Mouse (Mus musculus) MEL (cell line): ENCODE measurements at regions not wholly inside any gene's neighbourhood (a gene's known extent, or its start where the extent isn't known, plus 50 kb on each side); places are given as distances from the start of the nearest gene placed in this dataset.

Source experiments
- DNase-seq: peaks from one replicate; pipeline ENCODE4 v3.0.0; 2011; ENCODE audit warnings: low read depth, low spot score
- H3K27ac ChIP-seq: 2 replicates; pipeline ENCODE4 v1.5.1; 2012; ENCODE audit warnings: low read depth, mild to moderate bottlenecking, control low read depth, low read length, moderate library complexity; ENCODE audit not compliant: control insufficient read depth
- H3K27me3 ChIP-seq, 2 experiments: fragments of 150-350 bp in 1 of 2; sonication (generic) in 1 of 2; 2 replicates each; pipeline ENCODE4 v1.6.1; 2012; ENCODE audit warnings: low read length in 2 of 2, mild to moderate bottlenecking in 2 of 2, improper control_type of control experiment in 1 of 2, moderate library complexity in 1 of 2; ENCODE audit not compliant: insufficient read depth in 2 of 2, control insufficient read depth in 1 of 2
- H3K36me3 ChIP-seq, 2 experiments: 2 replicates each; pipeline ENCODE4 v1.6.1; 2012 to 2014; ENCODE audit warnings: low read length in 2 of 2, improper control_type of control experiment in 1 of 2, inconsistent platforms in 1 of 2, mild to moderate bottlenecking in 1 of 2; ENCODE audit not compliant: insufficient read depth in 2 of 2, control insufficient read depth in 1 of 2
- H3K4me1 ChIP-seq, 2 experiments: fragments of 150-350 bp in 1 of 2; sonication (generic) in 1 of 2; 2 replicates each; pipeline ENCODE4 v1.6.1; 2012; ENCODE audit warnings: low read length in 2 of 2, improper control_type of control experiment in 1 of 2, mild to moderate bottlenecking in 1 of 2; ENCODE audit not compliant: insufficient read depth in 2 of 2, control insufficient read depth in 1 of 2
- H3K4me3 ChIP-seq, 2 experiments: fragments of 150-350 bp in 1 of 2; sonication (generic) in 1 of 2; 2 replicates each; pipeline ENCODE4 v1.5.1; 2012; ENCODE audit warnings: low read depth in 2 of 2, low read length in 2 of 2, mild to moderate bottlenecking in 2 of 2, moderate library complexity in 2 of 2, control low read depth in 1 of 2, improper control_type of control experiment in 1 of 2; ENCODE audit not compliant: control insufficient read depth in 1 of 2, insufficient read depth in 1 of 2
- H3K79me2 ChIP-seq: 2 replicates; pipeline ENCODE4 v1.6.1; 2012; ENCODE audit warnings: mild to moderate bottlenecking, low read length, moderate library complexity; ENCODE audit not compliant: control insufficient read depth, poor library complexity, insufficient read depth
- H3K9ac ChIP-seq: 2 replicates; pipeline ENCODE4 v1.6.1; 2012; ENCODE audit warnings: low read depth, mild to moderate bottlenecking, control low read depth, low read length, moderate library complexity; ENCODE audit not compliant: control insufficient read depth, poor library complexity, severe bottlenecking
- H3K9me3 ChIP-seq: fragments of 150-350 bp; sonication (generic); replicated peaks from 2 replicates; pipeline ENCODE4 v1.6.1; 2012; ENCODE audit warnings: mild to moderate bottlenecking, low read length, improper control_type of control experiment, moderate library complexity; ENCODE audit not compliant: insufficient read depth
- BHLHE40 ChIP-seq: IDR thresholded peaks from 2 replicates; pipeline ENCODE4 v1.6.1; 2012; ENCODE audit warnings: low read depth, mild to moderate bottlenecking, inconsistent platforms, low read length, improper control_type of control experiment, borderline replicate concordance
- CHD2 ChIP-seq: IDR thresholded peaks from 2 replicates; pipeline ENCODE4 v1.6.1; 2011; ENCODE audit warnings: low read length, improper control_type of control experiment
- ELF1 ChIP-seq: IDR thresholded peaks from 2 replicates; pipeline ENCODE4 v1.6.1; 2014; ENCODE audit warnings: low read depth, mild to moderate bottlenecking, inconsistent platforms, low read length, improper control_type of control experiment, moderate library complexity
- EP300 ChIP-seq, 2 experiments: IDR thresholded peaks; 2 replicates each; pipeline ENCODE4 v1.6.1; 2011; ENCODE audit warnings: improper control_type of control experiment in 2 of 2, low read length in 2 of 2, low read depth in 1 of 2, mild to moderate bottlenecking in 1 of 2
- ETS1 ChIP-seq: IDR thresholded peaks from 2 replicates; pipeline ENCODE4 v1.6.1; 2012; ENCODE audit warnings: low read depth, mild to moderate bottlenecking, inconsistent platforms, low read length, improper control_type of control experiment, moderate library complexity
- GATA1 ChIP-seq: IDR thresholded peaks from 2 replicates; pipeline ENCODE4 v1.6.1; 2011; ENCODE audit warnings: low read depth, low read length, improper control_type of control experiment
- HCFC1 ChIP-seq: IDR thresholded peaks from 2 replicates; pipeline ENCODE4 v1.6.1; 2012; ENCODE audit warnings: low read depth, mild to moderate bottlenecking, inconsistent platforms, low read length, improper control_type of control experiment, moderate library complexity
- KAT2A ChIP-seq: conservative IDR thresholded peaks from 2 replicates; pipeline ENCODE4 v1.6.1; 2012; ENCODE audit warnings: low read depth, low read length, improper control_type of control experiment, inconsistent platforms
- MAX ChIP-seq: IDR thresholded peaks from 2 replicates; pipeline ENCODE4 v1.6.1; 2011; ENCODE audit warnings: low read length, improper control_type of control experiment
- MAZ ChIP-seq: IDR thresholded peaks from 2 replicates; pipeline ENCODE4 v1.6.1; 2012; ENCODE audit warnings: low read depth, mild to moderate bottlenecking, inconsistent platforms, low read length, improper control_type of control experiment
- MEF2A ChIP-seq: IDR thresholded peaks from 2 replicates; pipeline ENCODE4 v1.6.1; 2014; ENCODE audit warnings: low read depth, mild to moderate bottlenecking, inconsistent platforms, low read length, improper control_type of control experiment; ENCODE audit not compliant: poor library complexity, insufficient replicate concordance, severe bottlenecking; ENCODE audit errors: extremely low read depth
- MXI1 ChIP-seq: IDR thresholded peaks from 2 replicates; pipeline ENCODE4 v1.6.1; 2011; ENCODE audit warnings: mild to moderate bottlenecking, low read depth, low read length, improper control_type of control experiment
- MYB ChIP-seq: IDR thresholded peaks from 2 replicates; pipeline ENCODE4 v1.6.1; 2011; ENCODE audit warnings: mild to moderate bottlenecking, low read depth, low read length, improper control_type of control experiment
- POLR2A ChIP-seq, 2 experiments: IDR thresholded peaks; 2 replicates each; pipeline ENCODE4 v1.6.1; 2011 to 2012; ENCODE audit warnings: low read length in 2 of 2, mild to moderate bottlenecking in 2 of 2, control low read depth in 1 of 2, improper control_type of control experiment in 1 of 2, low read depth in 1 of 2, moderate library complexity in 1 of 2; ENCODE audit not compliant: control insufficient read depth in 1 of 2, insufficient read depth in 1 of 2, poor library complexity in 1 of 2
- POLR2AphosphoS2 ChIP-seq: IDR thresholded peaks from 2 replicates; pipeline ENCODE4 v1.6.1; 2011; ENCODE audit warnings: low read length, improper control_type of control experiment
- RAD21 ChIP-seq: IDR thresholded peaks from 2 replicates; pipeline ENCODE4 v1.6.1; 2011; ENCODE audit warnings: mild to moderate bottlenecking, low read depth, low read length, improper control_type of control experiment
- RCOR1 ChIP-seq: IDR thresholded peaks from 2 replicates; pipeline ENCODE4 v1.6.1; 2012; ENCODE audit warnings: low read depth, mild to moderate bottlenecking, inconsistent platforms, low read length, improper control_type of control experiment
- SIN3A ChIP-seq: IDR thresholded peaks from 2 replicates; pipeline ENCODE4 v1.6.1; 2012; ENCODE audit warnings: low read length, improper control_type of control experiment, inconsistent platforms
- SMC3 ChIP-seq: IDR thresholded peaks from 2 replicates; pipeline ENCODE4 v1.6.1; 2011; ENCODE audit warnings: low read depth, low read length, improper control_type of control experiment
- TAL1 ChIP-seq: IDR thresholded peaks from 2 replicates; pipeline ENCODE4 v1.6.1; 2012; ENCODE audit warnings: mild to moderate bottlenecking, inconsistent platforms, low read length, moderate library complexity, mixed read lengths
- ZC3H11A ChIP-seq: IDR thresholded peaks from 2 replicates; pipeline ENCODE4 v1.6.1; 2012; ENCODE audit warnings: low read depth, mild to moderate bottlenecking, inconsistent platforms, low read length, improper control_type of control experiment
- ZKSCAN1 ChIP-seq: IDR thresholded peaks from 2 replicates; pipeline ENCODE4 v1.6.1; 2012; ENCODE audit warnings: low read depth, mild to moderate bottlenecking, inconsistent platforms, low read length, improper control_type of control experiment, moderate library complexity
- ZMIZ1 ChIP-seq: IDR thresholded peaks from 2 replicates; pipeline ENCODE4 v1.6.1; 2012; ENCODE audit warnings: low read depth, mild to moderate bottlenecking, inconsistent platforms, low read length, improper control_type of control experiment, moderate library complexity
- ZNF384 ChIP-seq: IDR thresholded peaks from 2 replicates; pipeline ENCODE4 v1.6.1; 2012; ENCODE audit warnings: low read depth, mild to moderate bottlenecking, inconsistent platforms, low read length, improper control_type of control experiment

- H3K9ac ChIP-seq = no peak overlapping the region
- no peak for DNase-seq
- no peaks in the 10 kb centered on the region for H3K36me3 ChIP-seq
- H3K9me3 ChIP-seq = no peaks in the 10 kb centered on the region
- no peaks in the 10 kb centered on the region for H3K79me2 ChIP-seq
- TF ChIP-seq ZNF384 (no peak), POLR2A (IDR thresholded peaks at IDR 0.05; ENCODE audit: control insufficient read depth in 1 of 2, insufficient read depth in 1 of 2, low read depth in 1 of 2, low read length in 2 of 2, poor library complexity in 1 of 2) (no peak), RCOR1 (no peak), MAZ (no peak), ZMIZ1 (no peak), ETS1 (no peak), SIN3A (no peak), HCFC1 (no peak), KAT2A (no peak), MXI1 (no peak), CHD2 (no peak), ELF1 (no peak), RAD21 (no peak), MYB (no peak), MAX (no peak), TAL1 (no peak)
- no peak overlapping the region for H3K4me3 ChIP-seq
- H3K4me1 ChIP-seq = no peaks in the 10 kb centered on the region
- H3K27me3 ChIP-seq = no peaks in the 10 kb centered on the region
- H3K27ac ChIP-seq = no peak overlapping the region
Measured at GRCm38 (mm10) chr3:140348670-140349069, 863.5 kb downstream of the Pdha2 start.

GRCm38 (mm10) chr3:140340631-140341030, 871.5 kb downstream of the Pdha2 start:
- DNase-seq = no peak
- Histone ChIP-seq H3K27ac (no peak overlapping the region), H3K27me3 (no peaks in the 10 kb centered on the region), H3K79me2 (no peaks in the 10 kb centered on the region)
- TF ChIP-seq POLR2AphosphoS2 (no peak), MEF2A (no peak), EP300 (IDR thresholded peaks at IDR 0.05; ENCODE audit: low read depth in 1 of 2, low read length in 2 of 2) (no peak), HCFC1 (no peak), GATA1 (no peak), BHLHE40 (no peak), ZNF384 (no peak), ZC3H11A (no peak), SIN3A (no peak), ZKSCAN1 (no peak), SMC3 (no peak)
- TF ChIP-seq, all 39 proteins: peak for 0
- H3K9me3 ChIP-seq = no peaks in the 10 kb centered on the region
- no peaks in the 10 kb centered on the region for H3K4me1 ChIP-seq
- no peak overlapping the region for H3K4me3 ChIP-seq
- H3K9ac ChIP-seq = no peak overlapping the region
- no peaks in the 10 kb centered on the region for H3K36me3 ChIP-seq
